Mouse (Mus musculus) testis, postnatal 14 days (tissue): ENCODE results near the gene Olfr1318.
A peak's percentile ranks its signal among the peaks of the same experiment; 100 is the strongest.

Experiments
- DNase-seq: peaks from one replicate; pipeline ENCODE4 v3.0.0; 2021; ENCODE audit warnings: low spot score

The Olfr1318 gene

GRCm38 (mm10) chr2:112153898-112154297 is at the start of gene Olfr1318:
TSS of gene Olfr1318 (plus strand) at chr2:112154198.
- DNase-seq: no peak

- no peak for DNase-seq
These were observed 38.7 kb upstream of the Olfr1318 start, which contains the start of gene Olfr1315-ps1 for GRCm38 (mm10) chr2:112115340-112115739. TSS of gene Olfr1315-ps1 (minus strand) at chr2:112115440.

- no peak for DNase-seq
These were observed 19.1 kb upstream of the Olfr1318 start, which contains the start of gene Olfr1316 for GRCm38 (mm10) chr2:112134877-112135276. TSS of gene Olfr1316 (minus strand) at chr2:112134977.

GRCm38 (mm10) chr2:112140029-112140428 is 14.0 kb upstream of the Olfr1318 start, which contains the start of gene Olfr1317:
TSS of gene Olfr1317 (plus strand) at chr2:112140329.
- no peak for DNase-seq

GRCm38 (mm10) chr2:112196859-112197258 is 42.9 kb downstream of the Olfr1318 start:
- peak; percentile 19 for DNase-seq

- no peak for DNase-seq
These were observed 49.1 kb downstream of the Olfr1318 start for GRCm38 (mm10) chr2:112203056-112203455.
